Mouse (Mus musculus) kidney, adult 2 months (tissue): ENCODE measurements around the gene Them7.

ENCODE experiments used
- CTCF ChIP-seq: fragments of 200-500 bp; conservative IDR thresholded peaks from 2 replicates; pipeline ENCODE4 v1.5.1; 2011; ENCODE audit warnings: low read depth, mild to moderate bottlenecking, control low read depth, low read length, moderate library complexity, mixed read lengths; ENCODE audit not compliant: insufficient read depth, insufficient read length
- POLR2A ChIP-seq: fragments of 200-500 bp; IDR thresholded peaks from one replicate; pipeline ENCODE4 v1.6.1; 2011; ENCODE audit warnings: low read depth, low read length, control low read depth

- TF ChIP-seq CTCF (no peak), POLR2A (no peak)
Measured at GRCm38 (mm10) chr2:105397446-105398211, 173.5 kb downstream of the Them7 start.
